Mouse (Mus musculus) testis, postnatal 10 days (tissue): ENCODE measurements around the gene Dennd2c.

Experiments used
- DNase-seq: peaks from one replicate; pipeline ENCODE4 v3.0.0; 2021; ENCODE audit warnings: low spot score

Dennd2c gene

GRCm38 (mm10) chr3:103102454-103103390 lies at the start of gene Dennd2c:
Gene Dennd2c, plus strand, starts transcription at chr3:103102604.
- DNase-seq = peak; percentile 98

- DNase-seq = no peak
These were observed 46.3 kb upstream of the Dennd2c start for GRCm38 (mm10) chr3:103056016-103056595.

- DNase-seq = peak; percentile 50
These were observed 44.7 kb upstream of the Dennd2c start for GRCm38 (mm10) chr3:103057752-103058151.

- DNase-seq = peak; percentile 99
These were observed 43.9 kb upstream of the Dennd2c start, which contains the start of gene Nras for GRCm38 (mm10) chr3:103058207-103059157. Gene Nras, plus strand, starts transcription at chr3:103058285.

- DNase-seq = no peak
These were observed 35.5 kb upstream of the Dennd2c start for GRCm38 (mm10) chr3:103066927-103067326.

- DNase-seq = no peak
These were observed 33.4 kb upstream of the Dennd2c start for GRCm38 (mm10) chr3:103068971-103069370.

- DNase-seq = no peak
These were observed 28.6 kb upstream of the Dennd2c start, which contains the start of gene Ampd1 for GRCm38 (mm10) chr3:103073771-103074170. Gene Ampd1, plus strand, starts transcription at chr3:103074014.

- DNase-seq = no peak
These were observed 26.5 kb upstream of the Dennd2c start for GRCm38 (mm10) chr3:103075871-103076270.

- no peak for DNase-seq
These were observed 25.9 kb upstream of the Dennd2c start for GRCm38 (mm10) chr3:103076476-103076875.

GRCm38 (mm10) chr3:103079301-103079700 lies 23.1 kb upstream of the Dennd2c start:
- no peak for DNase-seq

- DNase-seq = no peak
These were observed 21.4 kb upstream of the Dennd2c start for GRCm38 (mm10) chr3:103081051-103081450.

GRCm38 (mm10) chr3:103081861-103082453 lies 20.4 kb upstream of the Dennd2c start:
- DNase-seq = no peak

- DNase-seq = no peak
These were observed 19.6 kb upstream of the Dennd2c start for GRCm38 (mm10) chr3:103082761-103083160.

GRCm38 (mm10) chr3:103085986-103086385 lies 16.4 kb upstream of the Dennd2c start:
- no peak for DNase-seq

- no peak for DNase-seq
These were observed 10.7 kb upstream of the Dennd2c start for GRCm38 (mm10) chr3:103091753-103092152.

- no peak for DNase-seq
These were observed 3.7 kb upstream of the Dennd2c start for GRCm38 (mm10) chr3:103098662-103099061.

- DNase-seq = no peak
These were observed 2.7 kb upstream of the Dennd2c start for GRCm38 (mm10) chr3:103099667-103100066.

- no peak for DNase-seq
These were observed 1.7 kb upstream of the Dennd2c start for GRCm38 (mm10) chr3:103100735-103101134.

- no peak for DNase-seq
These were observed 1.2 kb upstream of the Dennd2c start for GRCm38 (mm10) chr3:103101194-103101593.

- DNase-seq = no peak
These were observed 495 bp upstream of the Dennd2c start for GRCm38 (mm10) chr3:103101909-103102308.

- DNase-seq = no peak
These were observed 5.3 kb downstream of the Dennd2c start for GRCm38 (mm10) chr3:103107565-103108240.
